Mouse (Mus musculus) splenic B cell, adult 2 months (primary cell): ENCODE measurements around the gene Cyp17a1.
A peak's percentile ranks its signal among the peaks of the same experiment; 100 is the strongest.

ENCODE experiments used
- DNase-seq: peaks from one replicate; pipeline ENCODE4 v3.0.0-alpha.2; 2011; ENCODE audit warnings: low read depth, low spot score
- H3K27me3 ChIP-seq: 2 replicates; pipeline ENCODE4 v1.6.1; 2012; ENCODE audit warnings: mild to moderate bottlenecking, low read length, moderate library complexity, mixed read lengths; ENCODE audit not compliant: control insufficient read depth, poor library complexity, insufficient read depth, severe bottlenecking
- H3K36me3 ChIP-seq: 2 replicates; pipeline ENCODE4 v1.6.1; 2012; ENCODE audit warnings: mild to moderate bottlenecking, low read length, moderate library complexity, mixed read lengths; ENCODE audit not compliant: control insufficient read depth, poor library complexity, insufficient read depth, severe bottlenecking

Cyp17a1 gene

GRCm38 (mm10) chr19:46691078-46691477, 18.1 kb upstream of the Cyp17a1 start:
- no peak for DNase-seq
- Histone ChIP-seq H3K36me3 (no peaks in the 10 kb centered on the region; the same call in 1 of the 2 replicates), H3K27me3 (no peaks in the 10 kb centered on the region)

- no peaks in the 10 kb centered on the region; the same call in 1 of the 2 replicates for H3K36me3 ChIP-seq
- no peaks in the 10 kb centered on the region for H3K27me3 ChIP-seq
- DNase-seq: no peak
Measured at GRCm38 (mm10) chr19:46690387-46690786, 17.4 kb upstream of the Cyp17a1 start.

- Histone ChIP-seq H3K36me3 (no peaks in the 10 kb centered on the region; the same call in 1 of the 2 replicates), H3K27me3 (no peaks in the 10 kb centered on the region)
- DNase-seq: peak; percentile 84
Measured at GRCm38 (mm10) chr19:46689460-46690372, 16.7 kb upstream of the Cyp17a1 start, which contains the start of gene Borcs7. Borcs7 (plus strand) TSS chr19:46689906.

GRCm38 (mm10) chr19:46679720-46680383, 6.9 kb upstream of the Cyp17a1 start:
- Histone ChIP-seq H3K36me3 (no peaks in the 10 kb centered on the region), H3K27me3 (no peaks in the 10 kb centered on the region)
- DNase-seq: no peak

GRCm38 (mm10) chr19:46675641-46676040, 2.7 kb upstream of the Cyp17a1 start:
- Histone ChIP-seq H3K36me3 (no peaks in the 10 kb centered on the region), H3K27me3 (no peaks in the 10 kb centered on the region)
- no peak for DNase-seq

DNA sequence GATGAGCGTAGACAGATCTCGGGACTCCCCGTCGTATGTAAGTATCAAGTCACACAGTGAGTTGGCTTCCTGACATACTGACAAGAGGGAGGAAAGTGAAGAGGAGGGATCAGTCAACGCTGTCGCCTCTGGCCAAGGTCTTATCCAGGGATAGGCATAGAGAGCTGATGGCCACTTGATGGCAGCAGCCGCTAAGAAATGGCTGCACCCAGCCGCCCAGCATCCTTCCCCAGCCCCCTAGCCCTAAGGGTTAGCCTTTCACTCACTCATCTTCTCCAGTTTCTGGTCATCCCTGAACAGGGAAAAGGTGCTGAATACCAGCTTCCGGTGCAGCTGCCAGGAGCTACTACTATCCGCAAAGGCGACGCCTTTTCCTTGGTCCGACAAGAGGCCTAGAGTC, 2.3 kb downstream of the Cyp17a1 start:
- H3K36me3 ChIP-seq: no peaks in the 10 kb centered on the region
- no peaks in the 10 kb centered on the region for H3K27me3 ChIP-seq
- DNase-seq: peak; percentile 78

GRCm38 (mm10) chr19:46669802-46670201, 3.2 kb downstream of the Cyp17a1 start:
- H3K36me3 ChIP-seq: no peaks in the 10 kb centered on the region
- no peaks in the 10 kb centered on the region for H3K27me3 ChIP-seq
- DNase-seq: no peak

DNA sequence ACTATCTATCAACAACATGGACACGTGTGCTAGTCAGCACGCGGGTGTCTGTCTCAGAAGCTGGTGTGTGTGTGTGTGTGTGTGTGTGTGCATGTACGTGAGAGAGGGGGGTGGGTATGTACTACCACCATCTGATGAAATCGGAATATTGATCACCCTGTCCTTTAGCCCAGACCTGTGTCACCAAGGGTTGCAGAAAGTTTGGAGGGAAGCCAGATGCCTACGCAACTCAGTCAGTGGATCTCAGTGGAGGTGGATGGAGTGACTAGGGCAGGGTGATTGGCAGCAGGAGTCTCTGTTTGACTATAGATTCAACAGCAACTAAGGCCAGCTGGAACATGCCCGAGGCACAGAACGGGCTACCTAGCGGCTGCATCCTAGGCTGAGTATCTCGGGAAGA, 4.7 kb downstream of the Cyp17a1 start:
- Histone ChIP-seq H3K36me3 (no peaks in the 10 kb centered on the region), H3K27me3 (no peaks in the 10 kb centered on the region)
- DNase-seq: no peak

GRCm38 (mm10) chr19:46667300-46667699, 5.7 kb downstream of the Cyp17a1 start:
- Histone ChIP-seq H3K36me3 (no peaks in the 10 kb centered on the region), H3K27me3 (no peaks in the 10 kb centered on the region)
- DNase-seq: no peak

DNA sequence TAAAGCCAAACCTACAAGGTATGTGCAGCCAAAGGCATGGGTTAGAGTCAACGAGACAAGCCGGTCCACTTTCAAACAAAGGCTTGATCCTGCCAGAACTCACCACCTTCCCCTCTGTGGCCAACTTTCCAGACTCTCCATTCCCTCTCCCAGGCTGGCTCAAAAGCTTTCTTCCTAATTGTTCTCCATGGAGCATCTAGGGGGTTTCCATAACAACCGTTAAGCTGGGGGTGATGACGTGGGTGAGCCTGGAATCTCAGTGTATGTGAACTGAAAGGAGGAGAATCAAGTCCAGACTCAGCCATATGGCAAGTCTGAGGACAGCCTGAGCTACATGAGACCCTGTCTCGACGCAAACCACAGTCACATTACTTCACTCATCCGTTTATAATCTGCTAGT, 7.5 kb downstream of the Cyp17a1 start:
- DNase-seq: no peak
- Histone ChIP-seq H3K36me3 (no peaks in the 10 kb centered on the region), H3K27me3 (no peaks in the 10 kb centered on the region)

DNA sequence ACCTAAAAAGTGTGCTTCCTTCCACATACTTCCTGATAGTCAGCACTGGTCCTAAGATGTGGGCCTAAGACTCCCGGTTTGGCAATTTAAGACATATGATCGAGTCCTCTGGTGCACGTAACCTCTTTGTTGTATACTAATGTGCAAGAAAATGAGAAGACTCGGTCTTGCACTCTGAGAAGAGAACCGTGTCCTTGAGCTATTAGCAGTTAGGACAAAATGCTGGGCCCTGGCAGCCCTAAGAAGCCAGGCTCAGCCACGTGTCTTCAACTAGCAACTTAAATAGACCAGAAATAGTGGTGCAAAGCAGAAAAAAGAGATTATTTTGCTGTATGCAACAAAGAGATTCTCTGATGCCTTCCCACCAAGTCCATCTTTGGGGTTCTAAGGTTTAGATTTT, 10.2 kb downstream of the Cyp17a1 start:
- no peak for DNase-seq
- H3K36me3 ChIP-seq: no peaks in the 10 kb centered on the region
- H3K27me3 ChIP-seq: no peaks in the 10 kb centered on the region

- Histone ChIP-seq H3K36me3 (no peaks in the 10 kb centered on the region), H3K27me3 (no peaks in the 10 kb centered on the region)
- DNase-seq: no peak
Measured at GRCm38 (mm10) chr19:46662214-46662613, 10.8 kb downstream of the Cyp17a1 start.

- Histone ChIP-seq H3K36me3 (peaks cover 2% of the 10 kb centered on the region), H3K27me3 (no peaks in the 10 kb centered on the region)
- DNase-seq: no peak
Measured at GRCm38 (mm10) chr19:46661511-46661910, 11.5 kb downstream of the Cyp17a1 start.

DNA sequence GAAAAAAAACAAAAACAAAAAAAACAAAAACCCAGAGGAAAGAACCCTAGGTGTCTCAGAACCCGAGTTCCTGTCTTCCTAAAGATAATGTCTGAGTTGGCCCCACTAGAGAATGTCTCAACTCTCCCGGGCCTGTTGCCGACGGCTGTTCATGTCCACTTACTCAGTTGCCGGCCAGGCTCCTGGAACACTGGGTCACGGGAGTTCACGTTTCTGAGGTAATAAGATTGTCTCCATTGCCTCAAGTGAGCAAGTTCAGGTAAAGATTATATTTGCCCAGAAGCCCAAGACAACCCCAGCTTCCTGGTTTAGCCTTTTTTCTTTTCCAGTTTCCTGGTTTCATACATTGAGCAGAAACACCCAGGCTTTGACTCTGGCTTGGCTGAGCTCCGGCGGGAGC, 14.1 kb downstream of the Cyp17a1 start:
- Histone ChIP-seq H3K27me3 (no peaks in the 10 kb centered on the region), H3K36me3 (peaks cover 10% of the 10 kb centered on the region)

DNA sequence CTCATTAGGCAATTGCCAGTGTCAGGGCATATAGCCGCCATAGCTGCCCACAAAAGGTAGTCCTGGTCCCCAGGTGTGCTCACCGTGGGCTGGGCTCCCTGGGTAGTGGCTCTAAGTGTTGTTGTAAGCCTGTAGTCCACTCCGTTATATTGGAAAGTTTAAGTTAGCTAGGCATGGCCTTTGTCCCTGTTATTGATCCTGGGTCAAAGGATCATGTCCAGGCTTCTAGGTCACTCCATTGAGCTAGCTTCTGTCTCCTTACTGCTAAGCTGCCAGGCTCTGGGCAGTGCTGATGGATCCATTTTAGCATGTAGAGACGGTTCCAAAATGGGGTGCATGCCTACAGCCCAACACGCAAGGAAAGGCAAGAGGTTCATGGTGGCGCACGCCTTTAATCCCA, 14.6 kb downstream of the Cyp17a1 start:
- no peak for DNase-seq
- no peaks in the 10 kb centered on the region for H3K27me3 ChIP-seq
- peaks cover 10% of the 10 kb centered on the region for H3K36me3 ChIP-seq

More for the DNA sequence above, 14.1 kb downstream of the Cyp17a1 start:
- no peak for DNase-seq
